Mouse (Mus musculus): Measurements from ENCODE around the gene Pbld2.

The Pbld2 gene

GRCm38 (mm10) chr10:63062696-63063095, 38.6 kb downstream of the Pbld2 start:
- DNase-seq (ENCODE audit: low read depth, low spot score): no peak

GRCm38 (mm10) chr10:63063365-63063764, 39.2 kb downstream of the Pbld2 start:
- no peak for DNase-seq (ENCODE audit: low read depth, low spot score)

- DNase-seq (ENCODE audit: low read depth, low spot score): no peak
Measured at GRCm38 (mm10) chr10:63064516-63064915, 40.4 kb downstream of the Pbld2 start.

- no peak for DNase-seq (ENCODE audit: low read depth, low spot score)
Measured at GRCm38 (mm10) chr10:63065561-63065960, 41.4 kb downstream of the Pbld2 start.

- no peak for DNase-seq (ENCODE audit: low read depth, low spot score)
Measured at GRCm38 (mm10) chr10:63065988-63066387, 41.9 kb downstream of the Pbld2 start.

- DNase-seq (ENCODE audit: low read depth, low spot score): no peak
Measured at GRCm38 (mm10) chr10:63086304-63086703, 62.2 kb downstream of the Pbld2 start.

GRCm38 (mm10) chr10:63089103-63089757, 65.1 kb downstream of the Pbld2 start:
- DNase-seq (ENCODE audit: low read depth, low spot score): no peak

- no peak for DNase-seq (ENCODE audit: low read depth, low spot score)
Measured at GRCm38 (mm10) chr10:63089758-63090571, 65.8 kb downstream of the Pbld2 start.

GRCm38 (mm10) chr10:63091915-63092314, 67.8 kb downstream of the Pbld2 start:
- DNase-seq (ENCODE audit: low read depth, low spot score): no peak

- no peak for DNase-seq (ENCODE audit: low read depth, low spot score)
Measured at GRCm38 (mm10) chr10:63092616-63093550, 68.8 kb downstream of the Pbld2 start.

- no peak for DNase-seq (ENCODE audit: low read depth, low spot score)
Measured at GRCm38 (mm10) chr10:63096757-63097156, 72.6 kb downstream of the Pbld2 start.

GRCm38 (mm10) chr10:63098191-63098590, 74.1 kb downstream of the Pbld2 start:
- DNase-seq (ENCODE audit: low read depth, low spot score): no peak

GRCm38 (mm10) chr10:63099521-63099920, 75.4 kb downstream of the Pbld2 start, which contains the start of gene Atoh7:
Gene Atoh7, plus strand, starts transcription at chr10:63099651.
- no peak for DNase-seq (ENCODE audit: low read depth, low spot score)

- DNase-seq (ENCODE audit: low read depth, low spot score): no peak
Measured at GRCm38 (mm10) chr10:63099941-63100562, 75.9 kb downstream of the Pbld2 start.

- no peak for DNase-seq (ENCODE audit: low read depth, low spot score)
Measured at GRCm38 (mm10) chr10:63100657-63101056, 76.5 kb downstream of the Pbld2 start.
